Mouse (Mus musculus) CH12.LX (cell line): Measurements from ENCODE around the gene Ncam2. TPM values are rescaled to one million over a fixed set of nuclear protein-coding genes. Genes with fewer than 3 reads are reported as not detected.

Experiments used
- DNase-seq: peaks from one replicate; pipeline ENCODE4 v3.0.0-alpha.2; 2013; ENCODE audit errors: extremely low read depth
- H3K27ac ChIP-seq: 2 replicates; pipeline ENCODE4 v1.5.1; 2012; ENCODE audit warnings: low read depth, mild to moderate bottlenecking, control low read depth, moderate library complexity; ENCODE audit not compliant: insufficient read depth
- H3K27me3 ChIP-seq: replicated peaks from 2 replicates; pipeline ENCODE3; 2012; ENCODE audit warnings: inconsistent platforms
- H3K36me3 ChIP-seq, 2 experiments: replicated peaks in 1 of 2; 2 replicates each; pipeline versions ENCODE3 to v1.6.1; 2012; ENCODE audit warnings: inconsistent platforms in 1 of 2, low read length in 1 of 2, mild to moderate bottlenecking in 1 of 2, mixed read lengths in 1 of 2, moderate library complexity in 1 of 2; ENCODE audit not compliant: control insufficient read depth in 1 of 2, insufficient read depth in 1 of 2
- H3K4me1 ChIP-seq, 2 experiments: 2 replicates each; pipeline ENCODE4 v1.6.1; 2012; ENCODE audit warnings: inconsistent platforms in 1 of 2, moderate library complexity in 1 of 2; ENCODE audit not compliant: insufficient read depth in 2 of 2, control insufficient read depth in 1 of 2
- H3K4me2 ChIP-seq: 2 replicates; pipeline ENCODE4 v1.6.1; 2012; ENCODE audit warnings: low read depth, mild to moderate bottlenecking, control low read depth; ENCODE audit not compliant: poor library complexity, insufficient read depth, severe bottlenecking
- H3K4me3 ChIP-seq, 3 experiments: fragments of 150-350 bp in 1 of 3; sonication (generic) in 1 of 3; replicated peaks in 1 of 3; 2 replicates each; pipeline versions ENCODE3 to v1.5.1; 2011 to 2012; ENCODE audit warnings: low read depth in 2 of 3, low read length in 2 of 3, mild to moderate bottlenecking in 2 of 3, moderate library complexity in 2 of 3, control low read depth in 1 of 3, improper control_type of control experiment in 1 of 3, inconsistent platforms in 1 of 3, mixed read lengths in 1 of 3; ENCODE audit not compliant: poor library complexity in 1 of 3
- H3K79me2 ChIP-seq: replicated peaks from 2 replicates; pipeline ENCODE4 v1.6.1; 2012; ENCODE audit warnings: mild to moderate bottlenecking, moderate library complexity; ENCODE audit not compliant: control insufficient read depth, poor library complexity, insufficient read depth, severe bottlenecking; ENCODE audit errors: extremely low read depth
- H3K9ac ChIP-seq: 2 replicates; pipeline ENCODE4 v1.6.1; 2012; ENCODE audit warnings: low read depth, mild to moderate bottlenecking, control low read depth, moderate library complexity; ENCODE audit not compliant: insufficient read depth
- H3K9me3 ChIP-seq: replicated peaks from 2 replicates; pipeline ENCODE3; 2012; ENCODE audit warnings: low read length, inconsistent platforms, mixed read lengths
- BHLHE40 ChIP-seq: IDR thresholded peaks from 2 replicates; pipeline ENCODE4 v1.6.1; 2011; ENCODE audit warnings: mild to moderate bottlenecking, low read depth, low read length, improper control_type of control experiment
- CHD1 ChIP-seq: IDR thresholded peaks from 2 replicates; pipeline ENCODE4 v1.6.1; 2012; ENCODE audit warnings: low read depth, low read length, improper control_type of control experiment, inconsistent platforms
- JUND ChIP-seq: conservative IDR thresholded peaks from 2 replicates; pipeline ENCODE4 v1.6.1; 2011; ENCODE audit warnings: low read depth, low read length, improper control_type of control experiment
- MYC ChIP-seq: IDR thresholded peaks from 2 replicates; pipeline ENCODE4 v1.6.1; 2011; ENCODE audit warnings: low read depth, mild to moderate bottlenecking, improper control_type of control experiment, low read length
- NELFE ChIP-seq: IDR thresholded peaks from 2 replicates; pipeline ENCODE4 v1.6.1; 2011; ENCODE audit warnings: low read depth, low read length, improper control_type of control experiment
- RAD21 ChIP-seq: IDR thresholded peaks from 2 replicates; pipeline ENCODE4 v1.6.1; 2011; ENCODE audit warnings: low read depth, mild to moderate bottlenecking, low read length, improper control_type of control experiment, moderate library complexity
- RCOR1 ChIP-seq: conservative IDR thresholded peaks from 2 replicates; pipeline ENCODE4 v1.6.1; 2012; ENCODE audit warnings: low read depth, mild to moderate bottlenecking, inconsistent platforms, low read length, improper control_type of control experiment
- dilution Hi-C: fragments of 300-500 bp; cut with MboI; formaldehyde crosslinking; loops from 2 replicates; pipeline ENCODE4 v1.14.3; 2020; ENCODE audit warnings: low sequenced_read_pairs; ENCODE audit not compliant: extremely low pct_unique_long_range_greater_than_20kb, extremely low pct_ligation_motif_present
- in situ Hi-C: fragments of 300-500 bp; cut with MboI; formaldehyde crosslinking; loops from 3 replicates; pipeline ENCODE4 v1.14.3; 2019; ENCODE audit warnings: low sequenced_read_pairs, low pct_ligation_motif_present, low pct_unique_long_range_greater_than_20kb, mixed read lengths
- polyA plus RNA-seq: library from polyadenylated mRNA; unstranded; fragments of >175 nt; gene quantifications from 2 replicates; pipeline ENCODE4 v1.2.1, GENCODE M21; 2012; ENCODE audit warnings: low read depth; ENCODE audit not compliant: insufficient read length
- total RNA-seq, 2 experiments: library from RNA; depleted of rRNA; stranded (reverse); fragments of 300-350 nt in 1 of 2; fragments of >200 nt in 1 of 2; gene quantifications; 2 replicates each; pipeline ENCODE4 v1.2.3; 2012 to 2014

The Ncam2 gene
- total and polyA plus RNA-seq, 3 experiments: not detected

- Histone ChIP-seq H3K9ac (no peak overlapping the region), H3K4me2 (no peak overlapping the region)
- no peak for TF ChIP-seq BHLHE40
- no peak for TF ChIP-seq MYC
- TF ChIP-seq, all 38 proteins: peak for 0
- Histone ChIP-seq H3K36me3 (no peaks in the 10 kb centered on the region), H3K4me3 (no peak overlapping the region), H3K27ac (no peak overlapping the region), H3K27me3 (no peaks in the 10 kb centered on the region), H3K4me1 (no peaks in the 10 kb centered on the region), H3K79me2 (no peaks in the 10 kb centered on the region), H3K9me3 (peaks cover 34% of the 10 kb centered on the region)
- no peak for DNase-seq
- in situ Hi-C loops (no loop called here), dilution Hi-C loops (no loop called here)
These were observed 188.1 kb downstream of the Ncam2 start for GRCm38 (mm10) chr16:81388646-81389045.

GRCm38 (mm10) chr16:81434559-81434958 lies 234.1 kb downstream of the Ncam2 start:
- in situ Hi-C loops: no loop called here
- Histone ChIP-seq H3K27ac (no peak overlapping the region), H3K9ac (no peak overlapping the region), H3K27me3 (no peaks in the 10 kb centered on the region), H3K79me2 (no peaks in the 10 kb centered on the region)
- DNase-seq: no peak
- dilution Hi-C loops: no loop called here
- no peak for TF ChIP-seq BHLHE40
- TF ChIP-seq NELFE: no peak
- TF ChIP-seq JUND: no peak
- no peak for TF ChIP-seq RAD21
- TF ChIP-seq CHD1: no peak
- TF ChIP-seq, all 38 proteins: peak for 0
- peaks cover 35% of the 10 kb centered on the region for H3K9me3 ChIP-seq
- no peaks in the 10 kb centered on the region for H3K36me3 ChIP-seq
- no peak overlapping the region for H3K4me2 ChIP-seq
- no peaks in the 10 kb centered on the region for H3K4me1 ChIP-seq
- no peak overlapping the region for H3K4me3 ChIP-seq

- no peak for TF ChIP-seq RCOR1
- no peak overlapping the region for H3K27ac ChIP-seq
These were observed 236.8 kb downstream of the Ncam2 start for GRCm38 (mm10) chr16:81437091-81437867.

More at GRCm38 (mm10) chr16:81437091-81437867, 236.8 kb downstream of the Ncam2 start:
- Histone ChIP-seq H3K9me3 (peaks cover 23% of the 10 kb centered on the region), H3K9ac (no peak overlapping the region), H3K4me2 (no peak overlapping the region), H3K79me2 (no peaks in the 10 kb centered on the region), H3K36me3 (no peaks in the 10 kb centered on the region), H3K27me3 (no peaks in the 10 kb centered on the region), H3K4me3 (no peak overlapping the region), H3K4me1 (no peaks in the 10 kb centered on the region)
- dilution Hi-C loops: no loop called here
- in situ Hi-C loops: no loop called here
- no peak for DNase-seq
